Mouse (Mus musculus) ZHBTc4 (cell line): ENCODE data around the gene Eipr1.

Experiments used
- DNase-seq: peaks from one replicate; pipeline ENCODE4 v3.0.0-alpha.2; 2011; ENCODE audit warnings: low read depth, low spot score

Eipr1 gene

GRCm38 (mm10) chr12:28775627-28776026, 24.0 kb downstream of the Eipr1 start:
- no peak for DNase-seq

GRCm38 (mm10) chr12:28780180-28780579, 28.6 kb downstream of the Eipr1 start:
- no peak for DNase-seq

GRCm38 (mm10) chr12:28782637-28783036, 31.0 kb downstream of the Eipr1 start:
- DNase-seq = no peak

GRCm38 (mm10) chr12:28784355-28784754, 32.8 kb downstream of the Eipr1 start:
- DNase-seq = peak; percentile 65

- DNase-seq = no peak
These were observed 33.3 kb downstream of the Eipr1 start for GRCm38 (mm10) chr12:28784864-28785263.

GRCm38 (mm10) chr12:28785299-28785698, 33.7 kb downstream of the Eipr1 start:
- no peak for DNase-seq

GRCm38 (mm10) chr12:28786310-28786709, 34.7 kb downstream of the Eipr1 start:
- DNase-seq = no peak

GRCm38 (mm10) chr12:28792613-28793012, 41.0 kb downstream of the Eipr1 start:
- no peak for DNase-seq

- DNase-seq = no peak
These were observed 42.1 kb downstream of the Eipr1 start for GRCm38 (mm10) chr12:28793715-28794114.

GRCm38 (mm10) chr12:28795041-28795440, 43.4 kb downstream of the Eipr1 start:
- no peak for DNase-seq

- DNase-seq = peak; percentile 73
These were observed 45.3 kb downstream of the Eipr1 start for GRCm38 (mm10) chr12:28796881-28797420.

- DNase-seq = no peak
These were observed 48.3 kb downstream of the Eipr1 start for GRCm38 (mm10) chr12:28799798-28800411.

- no peak for DNase-seq
These were observed 48.8 kb downstream of the Eipr1 start for GRCm38 (mm10) chr12:28800423-28800822.

- no peak for DNase-seq
These were observed 49.3 kb downstream of the Eipr1 start for GRCm38 (mm10) chr12:28800891-28801290.

GRCm38 (mm10) chr12:28801731-28802130, 50.1 kb downstream of the Eipr1 start:
- no peak for DNase-seq

- no peak for DNase-seq
These were observed 51.4 kb downstream of the Eipr1 start for GRCm38 (mm10) chr12:28803043-28803442.

GRCm38 (mm10) chr12:28804558-28805481, 53.2 kb downstream of the Eipr1 start:
- peak; percentile 67 for DNase-seq

GRCm38 (mm10) chr12:28808786-28809375, 57.3 kb downstream of the Eipr1 start:
- no peak for DNase-seq

- DNase-seq = no peak
These were observed 58.2 kb downstream of the Eipr1 start for GRCm38 (mm10) chr12:28809756-28810337.

GRCm38 (mm10) chr12:28816681-28817426, 65.3 kb downstream of the Eipr1 start:
- DNase-seq = no peak

- DNase-seq = peak; percentile 75
These were observed 65.8 kb downstream of the Eipr1 start for GRCm38 (mm10) chr12:28817427-28817752.
